Mouse (Mus musculus): Measurements from ENCODE around the gene Fam19a3.

GRCm38 (mm10) chr3:104791671-104792070, 10.0 kb upstream of the Fam19a3 start:
- no peak for TF ChIP-seq CTCF (IDR thresholded peaks at IDR 0.05; ENCODE audit: borderline replicate concordance, control insufficient read depth, extremely low read depth, insufficient read depth, low read length, poor library complexity)
- TF ChIP-seq POLR2A (IDR thresholded peaks at IDR 0.05; ENCODE audit: control insufficient read depth, extremely low read depth, insufficient read depth, low read length, poor library complexity): no peak

Measured in thymus, adult 2 months (tissue).